Mouse (Mus musculus) small intestine, adult 2 months (tissue): ENCODE results near the gene Atp13a3.

ENCODE experiments used
- CTCF ChIP-seq: fragments of 200-500 bp; IDR thresholded peaks from 2 replicates; pipeline ENCODE4 v1.5.1; 2012; ENCODE audit warnings: low read depth, mild to moderate bottlenecking, control low read depth, inconsistent platforms, low read length, moderate library complexity, mixed read lengths; ENCODE audit not compliant: insufficient replicate concordance, insufficient read length; ENCODE audit errors: extremely low read depth
- POLR2A ChIP-seq: fragments of 200-500 bp; IDR thresholded peaks from 2 replicates; pipeline ENCODE4 v1.6.1; 2012; ENCODE audit warnings: low read depth, mild to moderate bottlenecking, control low read depth, inconsistent platforms, low read length, moderate library complexity

DNA sequence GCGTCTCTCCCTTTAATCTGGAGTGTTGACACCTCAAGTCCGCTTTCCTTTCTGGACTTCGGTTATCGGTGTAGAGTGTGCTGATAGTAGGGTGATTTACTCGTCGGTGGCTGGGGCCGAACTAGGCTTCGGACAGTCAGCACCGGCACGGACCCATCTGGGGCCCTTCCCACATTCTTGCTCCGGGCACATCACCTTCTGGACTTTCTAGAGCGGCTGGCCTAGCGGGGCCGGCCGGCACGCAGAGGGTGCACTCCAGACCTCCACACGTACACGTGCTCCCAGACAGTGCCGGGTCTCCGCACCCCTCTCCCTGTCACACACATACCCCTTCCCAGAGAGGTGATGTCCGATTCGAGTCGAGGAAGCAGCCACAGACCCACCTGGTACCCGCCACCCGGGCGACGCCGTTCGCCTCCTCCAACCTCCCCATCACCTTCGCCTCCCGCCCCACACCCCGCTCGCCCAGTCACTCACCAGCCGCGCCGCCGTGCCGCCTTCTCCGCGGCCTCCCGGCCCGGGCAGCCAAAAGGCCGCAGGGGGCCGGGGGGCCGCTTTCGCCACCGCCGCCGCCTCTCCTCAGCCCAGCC, 17.8 kb downstream of the Atp13a3 start:
- TF ChIP-seq CTCF (no peak), POLR2A (no peak)
